Mouse (Mus musculus) kidney, postnatal 14 days (tissue): ENCODE data around the gene Pax9.

Experiments used
- DNase-seq: peaks from one replicate; pipeline ENCODE4 v3.0.0; 2022; ENCODE audit warnings: mixed read lengths

Pax9 gene

DNA sequence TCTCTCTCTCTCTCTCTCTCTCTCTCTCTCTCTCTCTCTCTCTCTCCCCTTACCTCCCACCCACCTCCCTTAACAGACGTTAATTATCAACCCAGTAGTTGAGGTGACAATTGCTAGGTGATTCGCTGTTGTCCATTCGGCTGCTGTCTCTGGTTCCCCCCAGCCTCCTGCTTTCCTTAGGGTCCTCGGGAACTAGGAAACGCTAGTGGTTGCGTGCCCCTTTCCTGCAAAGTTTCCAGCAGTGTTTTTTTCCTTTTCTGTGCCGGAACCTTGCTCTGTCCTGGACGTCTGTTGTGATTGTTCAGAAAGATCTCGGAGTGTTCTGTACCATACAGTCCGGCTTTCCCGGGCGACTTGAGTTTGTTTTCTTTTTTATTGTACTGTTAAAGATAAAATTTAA, 6.2 kb downstream of the Pax9 start:
- DNase-seq, result no peak

DNA sequence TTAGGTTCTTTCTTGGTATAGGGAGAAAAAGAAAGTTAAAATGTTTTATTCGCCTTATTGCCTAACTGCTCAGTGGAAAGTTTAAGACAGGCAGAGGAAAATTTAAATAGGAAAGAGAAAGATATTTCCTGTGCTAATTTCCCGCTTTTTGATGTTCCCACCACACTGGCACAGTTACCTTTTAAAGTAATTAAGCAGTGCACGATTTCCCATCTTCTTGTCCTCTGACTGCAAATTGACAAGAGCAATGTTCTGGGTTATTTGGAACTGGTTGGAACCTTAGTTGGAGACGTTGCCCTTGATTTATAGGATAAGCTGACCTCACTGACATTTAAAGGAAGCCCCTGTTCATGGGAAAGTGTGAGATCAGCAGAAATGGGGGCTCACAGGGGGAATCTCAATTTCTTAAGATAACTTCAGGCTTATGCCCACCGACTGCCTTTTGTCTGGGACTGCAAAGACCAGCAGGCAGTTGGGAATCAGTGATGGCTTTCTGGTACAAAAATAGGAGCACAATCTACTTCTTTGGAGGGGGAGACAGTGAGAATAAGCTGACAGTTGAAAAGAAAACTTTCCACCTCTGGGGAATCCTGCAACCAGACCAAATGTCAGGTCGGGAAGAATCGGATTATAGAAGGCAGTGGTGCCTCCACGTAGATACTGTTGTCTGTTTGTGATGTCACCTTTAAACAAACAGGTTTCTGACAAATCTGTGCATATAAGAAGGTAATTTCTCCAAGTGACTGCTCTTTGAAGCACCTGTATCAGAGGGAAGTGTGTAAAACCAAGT, 6.8 kb downstream of the Pax9 start:
- DNase-seq, result no peak

DNA sequence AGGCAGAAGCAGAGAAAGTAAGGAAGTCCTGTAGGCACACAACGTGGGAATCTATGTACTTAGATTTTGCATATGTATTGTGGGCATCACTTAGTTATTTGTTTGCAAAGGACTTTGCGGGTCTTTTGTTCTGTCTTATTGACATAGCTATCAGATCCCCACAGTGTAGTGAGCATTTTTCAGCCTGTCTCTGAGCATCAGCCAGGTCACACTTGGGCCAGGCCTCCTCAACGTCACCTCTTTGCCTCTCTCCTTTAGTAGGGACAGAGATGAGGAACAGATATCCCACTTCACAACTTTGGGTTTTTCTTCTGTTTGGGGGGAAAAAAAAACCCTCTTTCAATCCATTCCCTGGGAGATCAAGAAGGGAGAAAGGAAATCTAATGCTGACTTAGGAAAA, 7.8 kb downstream of the Pax9 start:
- DNase-seq, result no peak

DNA sequence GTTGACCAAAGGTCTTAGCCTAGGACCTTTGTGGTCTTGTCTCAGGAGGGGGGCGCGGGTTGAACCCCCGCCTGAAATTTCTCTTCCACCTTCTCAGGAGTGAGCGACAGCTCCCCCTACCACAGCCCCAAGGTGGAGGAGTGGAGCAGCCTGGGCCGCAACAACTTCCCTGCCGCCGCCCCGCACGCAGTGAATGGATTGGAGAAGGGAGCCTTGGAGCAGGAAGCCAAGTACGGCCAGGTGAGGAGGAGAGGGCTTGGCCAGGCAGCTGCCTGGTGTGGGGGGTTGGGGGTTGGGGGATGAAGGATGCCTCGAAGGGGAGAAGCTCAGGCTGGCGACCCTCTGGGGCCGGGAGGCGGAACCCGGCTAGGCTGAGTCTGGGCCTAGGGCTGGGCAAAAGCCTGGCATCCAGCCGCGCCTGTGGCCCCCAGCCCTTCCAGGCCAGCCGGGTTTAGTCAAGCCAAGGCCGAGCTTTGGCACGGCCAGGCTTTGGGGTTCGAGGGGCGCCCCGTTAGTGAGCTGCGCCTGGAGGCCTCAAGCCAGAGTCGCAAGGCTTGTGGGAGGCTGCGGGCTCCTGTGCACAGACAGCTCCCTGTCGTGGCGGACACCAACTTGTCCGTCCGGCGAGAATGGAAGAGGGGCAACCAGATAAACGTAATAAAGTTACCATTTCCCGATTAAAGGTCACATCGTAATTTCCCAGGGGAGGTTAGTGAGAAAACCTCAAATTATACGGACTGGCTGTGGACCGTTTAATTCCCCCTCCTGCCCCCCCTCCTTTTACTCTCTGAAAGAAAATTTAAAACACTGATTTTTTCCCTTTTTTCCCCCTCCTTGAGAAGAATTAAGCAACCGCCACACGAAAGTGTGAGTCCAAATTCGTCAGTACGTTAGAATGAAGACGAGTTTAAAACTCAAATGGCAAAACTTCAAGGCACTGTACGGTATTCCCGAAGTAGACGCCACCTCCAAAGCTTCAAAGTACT, 8.6 kb downstream of the Pax9 start:
- no peak for DNase-seq

DNA sequence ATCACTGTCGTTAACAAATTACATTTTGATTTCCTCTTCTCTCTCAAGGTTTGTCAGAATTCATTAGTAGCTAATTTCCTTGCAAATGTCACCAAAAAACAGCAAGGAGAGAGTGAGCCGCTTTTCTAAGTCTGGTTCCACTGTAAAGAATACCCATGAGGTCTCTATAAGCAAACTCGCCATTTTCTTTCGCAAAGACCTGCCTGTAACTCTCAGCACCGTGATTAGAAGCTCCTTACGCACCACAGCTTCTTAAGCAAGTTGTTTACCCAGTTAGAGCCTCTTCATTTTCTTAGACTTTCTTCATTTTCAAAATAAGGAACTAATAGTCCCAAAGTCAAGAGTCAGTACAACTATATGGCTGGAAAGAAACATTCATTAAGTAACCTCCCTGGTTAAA, 9.4 kb downstream of the Pax9 start:
- DNase-seq, result no peak

DNA sequence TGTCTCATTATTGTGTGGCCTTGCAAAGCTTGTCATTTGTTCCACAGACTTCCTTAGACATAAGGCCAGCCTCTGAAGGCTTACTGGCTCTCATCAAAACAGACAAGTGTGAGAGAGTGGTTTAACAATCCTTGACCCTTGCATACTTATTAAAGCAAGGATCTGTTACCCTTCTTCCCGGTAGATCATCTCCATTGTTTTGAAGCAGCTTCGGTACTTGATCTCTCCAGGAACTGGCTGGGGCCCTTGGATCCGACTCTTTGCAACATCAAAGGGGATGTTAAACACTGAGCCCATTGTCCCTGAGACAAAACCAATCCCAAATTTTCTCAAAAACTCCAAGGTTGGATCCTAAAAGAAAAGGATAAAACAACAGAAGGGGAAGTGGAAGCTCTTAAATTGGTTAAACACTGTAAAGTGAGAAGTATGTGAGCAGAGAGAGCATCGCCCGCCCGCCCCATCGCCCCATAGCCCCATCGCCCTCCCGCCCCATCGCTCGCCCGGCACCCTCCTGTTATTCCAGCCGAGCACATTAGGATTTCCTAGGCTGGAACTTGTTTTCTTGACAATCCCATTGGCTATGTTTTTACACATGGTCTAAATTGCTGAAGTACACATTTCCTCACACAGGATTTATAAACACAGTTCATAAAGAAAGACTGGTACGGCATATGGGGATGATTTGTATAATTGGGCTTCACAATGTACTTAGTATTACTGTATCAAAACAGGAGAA, 26.6 kb downstream of the Pax9 start:
- DNase-seq, result no peak

DNA sequence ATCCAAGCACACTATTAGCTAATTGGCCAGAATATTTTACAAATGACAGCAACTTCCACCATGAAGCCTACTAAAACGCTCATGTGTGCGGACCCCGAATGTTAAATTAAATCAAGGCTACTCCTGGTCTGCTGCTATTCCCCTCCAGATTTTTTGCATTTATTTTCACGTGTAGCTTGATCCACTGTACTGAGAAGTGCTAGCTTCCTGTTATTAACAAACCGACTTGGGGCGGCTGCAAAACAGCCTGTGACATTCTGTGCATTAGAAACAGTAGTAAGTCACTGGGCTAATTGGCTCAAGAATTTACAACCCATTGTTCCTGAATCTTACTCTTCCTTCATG, 27.1 kb downstream of the Pax9 start:
- no peak for DNase-seq

DNA sequence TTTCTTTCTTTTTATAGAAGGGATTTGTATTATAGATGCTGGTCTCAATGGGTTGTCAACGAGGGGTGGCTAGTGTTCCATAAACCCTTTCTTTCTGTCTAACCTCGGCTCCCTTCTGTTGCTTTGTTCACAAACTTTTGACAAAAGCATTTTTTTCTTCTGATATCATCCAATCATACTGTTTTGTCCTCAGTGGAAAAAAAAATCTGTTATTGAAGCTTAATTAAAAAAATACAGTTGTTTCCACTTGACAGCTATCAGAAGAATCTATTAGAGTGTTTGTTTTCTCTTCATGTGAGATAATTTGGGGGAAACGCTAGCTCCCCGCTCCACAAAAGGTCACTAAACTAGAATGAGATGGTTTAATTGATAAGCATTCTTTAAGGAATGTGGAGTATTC, 36.1 kb downstream of the Pax9 start:
- no peak for DNase-seq

DNA sequence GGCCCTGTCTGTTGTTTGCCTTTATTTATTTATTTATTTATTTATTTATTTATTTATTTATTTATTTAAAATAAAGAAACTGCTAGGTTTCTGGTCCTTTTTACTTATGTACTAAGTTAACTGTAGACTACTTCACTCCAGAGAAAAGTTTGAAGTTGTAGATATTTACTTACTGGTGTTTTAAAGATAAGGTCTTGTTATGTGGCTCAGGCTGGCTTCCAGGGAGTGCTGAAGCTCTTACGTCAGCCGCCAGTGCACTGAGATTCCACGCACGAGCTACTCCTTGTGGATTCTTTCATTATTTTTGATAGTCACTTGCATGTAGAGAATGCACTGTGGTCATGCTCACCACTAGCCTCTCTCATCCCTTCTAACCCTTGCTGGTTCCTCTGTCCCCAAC, 45.5 kb downstream of the Pax9 start:
- no peak for DNase-seq
